Mouse (Mus musculus) liver, embryonic 15.5 days (tissue): ENCODE results near the gene Tmem132d. TPM values are rescaled to one million over a fixed set of nuclear protein-coding genes. Genes with fewer than 3 reads are reported as not detected.

Experiments used
- ATAC-seq: fragments of 200-750 bp; cut with Nextera tagmentation; 2 replicates; pipeline ENCODE4 v1.8.0; 2017; ENCODE audit warnings: moderate number of reproducible peaks, mild to moderate bottlenecking, moderate library complexity; ENCODE audit not compliant: insufficient read depth
- H3K27ac ChIP-seq: fragments of 300-500 bp; sonication (generic); replicated peaks from 2 replicates; pipeline ENCODE4 v1.5.1; 2015; ENCODE audit warnings: mild to moderate bottlenecking, inconsistent platforms
- H3K27me3 ChIP-seq: fragments of 300-500 bp; sonication (generic); 2 replicates; pipeline ENCODE4 v1.6.1; 2015; ENCODE audit warnings: mild to moderate bottlenecking, inconsistent platforms
- H3K36me3 ChIP-seq: fragments of 300-500 bp; sonication (generic); replicated peaks from 2 replicates; pipeline ENCODE4 v1.6.1; 2015; ENCODE audit warnings: moderate library complexity, mild to moderate bottlenecking, inconsistent platforms
- H3K4me1 ChIP-seq: fragments of 300-500 bp; sonication (generic); replicated peaks from 2 replicates; pipeline ENCODE4 v1.6.1; 2015; ENCODE audit warnings: inconsistent platforms
- H3K4me2 ChIP-seq: fragments of 300-500 bp; sonication (generic); 2 replicates; pipeline ENCODE4 v1.6.1; 2015; ENCODE audit warnings: moderate library complexity, mild to moderate bottlenecking, inconsistent platforms
- H3K4me3 ChIP-seq: fragments of 300-500 bp; sonication (generic); replicated peaks from 2 replicates; pipeline ENCODE4 v1.5.1; 2015; ENCODE audit warnings: mild to moderate bottlenecking, inconsistent platforms
- H3K9ac ChIP-seq: fragments of 300-500 bp; sonication (generic); 2 replicates; pipeline ENCODE4 v1.6.1; 2015; ENCODE audit warnings: moderate library complexity, mild to moderate bottlenecking, inconsistent platforms
- H3K9me3 ChIP-seq: fragments of 300-500 bp; sonication (generic); replicated peaks from 2 replicates; pipeline ENCODE4 v1.6.1; 2016; ENCODE audit warnings: inconsistent platforms
- WGBS: fragments of 180-500 bp; shearing (Covaris S2); methylation state at CpG from one replicate; pipeline ENCODE4 v1.1.7; 2015; ENCODE audit warnings: mixed read lengths; ENCODE audit not compliant: insufficient replicate concordance; 5-methylcytosine and 5-hydroxymethylcytosine counted together
- polyA plus RNA-seq: library from polyadenylated mRNA; unstranded; fragments of >200 nt; fragmentation: Nextera tagmentation; extraction: Ambion mirVana; gene quantifications from 2 replicates; pipeline ENCODE4 v1.2.1, GENCODE M21; 2015

Gene Tmem132d
- polyA plus RNA-seq, 1 experiment from 2014 or later, result not detected

- no peak overlapping the region for H3K9ac ChIP-seq
- no peak overlapping the region for H3K4me2 ChIP-seq
- H3K27ac ChIP-seq, result no peak overlapping the region
- no peaks in the 10 kb centered on the region for H3K36me3 ChIP-seq
- H3K4me1 ChIP-seq, result no peaks in the 10 kb centered on the region
- 69% methylated on average over 14 of the region's 14 CpGs for WGBS
- peaks cover 7% of the 10 kb centered on the region; the same call in 1 of the 2 replicates for H3K9me3 ChIP-seq
- no peak for ATAC-seq
- no peak overlapping the region for H3K4me3 ChIP-seq
- no peaks in the 10 kb centered on the region for H3K27me3 ChIP-seq
These were observed 503.2 kb downstream of the Tmem132d start for GRCm38 (mm10) chr5:127929687-127930086.

GRCm38 (mm10) chr5:127926686-127927085 lies 506.2 kb downstream of the Tmem132d start:
- H3K27ac ChIP-seq, result no peak overlapping the region
- 60% methylated on average over 2 of the region's 2 CpGs for WGBS
- H3K4me3 ChIP-seq, result no peak overlapping the region
- H3K9ac ChIP-seq, result no peak overlapping the region
- no peaks in the 10 kb centered on the region for H3K36me3 ChIP-seq
- no peak for ATAC-seq
- no peaks in the 10 kb centered on the region for H3K4me1 ChIP-seq
- H3K4me2 ChIP-seq, result no peak overlapping the region
- H3K9me3 ChIP-seq, result peaks cover 11% of the 10 kb centered on the region; the same call in 1 of the 2 replicates
- H3K27me3 ChIP-seq, result no peaks in the 10 kb centered on the region

GRCm38 (mm10) chr5:127924106-127924505 lies 508.8 kb downstream of the Tmem132d start:
- H3K27me3 ChIP-seq, result no peaks in the 10 kb centered on the region
- H3K4me3 ChIP-seq, result no peak overlapping the region
- ATAC-seq, result no peak
- no peak overlapping the region for H3K27ac ChIP-seq
- WGBS, result 52% methylated on average over 3 of the region's 3 CpGs
- H3K9ac ChIP-seq, result no peak overlapping the region
- no peak overlapping the region for H3K4me2 ChIP-seq
- no peaks in the 10 kb centered on the region for H3K36me3 ChIP-seq
- no peaks in the 10 kb centered on the region for H3K4me1 ChIP-seq
- peaks cover 10% of the 10 kb centered on the region; the same call in 1 of the 2 replicates for H3K9me3 ChIP-seq

- Histone ChIP-seq H3K4me1 (no peaks in the 10 kb centered on the region), H3K27ac (no peak overlapping the region), H3K4me2 (no peak overlapping the region), H3K4me3 (no peak overlapping the region), H3K27me3 (no peaks in the 10 kb centered on the region), H3K9ac (no peak overlapping the region), H3K36me3 (no peaks in the 10 kb centered on the region), H3K9me3 (peaks cover 7% of the 10 kb centered on the region; the same call in 1 of the 2 replicates)
- 53% methylated on average over 1 of the region's 1 CpGs for WGBS
- no peak for ATAC-seq
These were observed 513.7 kb downstream of the Tmem132d start for GRCm38 (mm10) chr5:127919171-127919570.

- H3K9ac ChIP-seq, result no peak overlapping the region
- H3K4me1 ChIP-seq, result no peaks in the 10 kb centered on the region
- no peak overlapping the region for H3K4me3 ChIP-seq
- peaks cover under 1% of the 10 kb centered on the region; the same call in 1 of the 2 replicates for H3K9me3 ChIP-seq
- 73% methylated on average over 3 of the region's 3 CpGs for WGBS
- H3K27ac ChIP-seq, result no peak overlapping the region
- no peaks in the 10 kb centered on the region for H3K36me3 ChIP-seq
- no peaks in the 10 kb centered on the region for H3K27me3 ChIP-seq
- no peak overlapping the region for H3K4me2 ChIP-seq
- no peak for ATAC-seq
These were observed 514.5 kb downstream of the Tmem132d start for GRCm38 (mm10) chr5:127918376-127918775.

- 70% methylated on average over 11 of the region's 11 CpGs for WGBS
- Histone ChIP-seq H3K27ac (no peak overlapping the region), H3K4me2 (no peak overlapping the region), H3K4me3 (no peak overlapping the region), H3K36me3 (no peaks in the 10 kb centered on the region), H3K4me1 (no peaks in the 10 kb centered on the region), H3K27me3 (no peaks in the 10 kb centered on the region), H3K9ac (no peak overlapping the region), H3K9me3 (no peaks in the 10 kb centered on the region; the same call in 1 of the 2 replicates)
- ATAC-seq, result no peak
These were observed 518.7 kb downstream of the Tmem132d start for GRCm38 (mm10) chr5:127914157-127914556.

- Histone ChIP-seq H3K27ac (no peak overlapping the region), H3K4me3 (no peak overlapping the region), H3K36me3 (no peaks in the 10 kb centered on the region), H3K9me3 (no peaks in the 10 kb centered on the region; the same call in 1 of the 2 replicates), H3K9ac (no peak overlapping the region), H3K4me2 (no peak overlapping the region), H3K4me1 (no peaks in the 10 kb centered on the region), H3K27me3 (no peaks in the 10 kb centered on the region)
- ATAC-seq, result no peak
- 48% methylated on average over 3 of the region's 3 CpGs for WGBS
These were observed 521.3 kb downstream of the Tmem132d start for GRCm38 (mm10) chr5:127911603-127912002.

- no peak for ATAC-seq
- H3K9ac ChIP-seq, result no peak overlapping the region
- no peak overlapping the region for H3K4me2 ChIP-seq
- no peaks in the 10 kb centered on the region for H3K27me3 ChIP-seq
- 27% methylated on average over 2 of the region's 2 CpGs for WGBS
- no peaks in the 10 kb centered on the region; the same call in 1 of the 2 replicates for H3K9me3 ChIP-seq
- no peaks in the 10 kb centered on the region for H3K4me1 ChIP-seq
- no peaks in the 10 kb centered on the region for H3K36me3 ChIP-seq
- H3K27ac ChIP-seq, result no peak overlapping the region
- no peak overlapping the region for H3K4me3 ChIP-seq
These were observed 522.5 kb downstream of the Tmem132d start for GRCm38 (mm10) chr5:127910356-127910755.

- WGBS, result 41% methylated on average over 1 of the region's 1 CpGs
- Histone ChIP-seq H3K9ac (no peak overlapping the region), H3K4me2 (no peak overlapping the region), H3K4me1 (no peaks in the 10 kb centered on the region), H3K9me3 (0 out of 2 replicates have a peak, but pooled peaks cover 8% of the 10 kb centered on the region), H3K27me3 (no peaks in the 10 kb centered on the region), H3K4me3 (no peak overlapping the region), H3K27ac (no peak overlapping the region), H3K36me3 (no peaks in the 10 kb centered on the region)
- ATAC-seq, result no peak
These were observed 537.7 kb downstream of the Tmem132d start for GRCm38 (mm10) chr5:127895176-127895575.

GRCm38 (mm10) chr5:127885566-127886505 lies 547.0 kb downstream of the Tmem132d start:
- H3K27me3 ChIP-seq, result no peaks in the 10 kb centered on the region
- no peak for ATAC-seq
- H3K9ac ChIP-seq, result no peak overlapping the region
- H3K4me2 ChIP-seq, result no peak overlapping the region
- no peak overlapping the region for H3K27ac ChIP-seq
- H3K36me3 ChIP-seq, result no peaks in the 10 kb centered on the region
- no peaks in the 10 kb centered on the region for H3K4me1 ChIP-seq
- H3K9me3 ChIP-seq, result peaks cover 3% of the 10 kb centered on the region; the same call in 1 of the 2 replicates
- WGBS, result 78% methylated on average over 18 of the region's 18 CpGs
- H3K4me3 ChIP-seq, result no peak overlapping the region

- H3K4me2 ChIP-seq, result no peak overlapping the region
- H3K36me3 ChIP-seq, result no peaks in the 10 kb centered on the region
- no peak overlapping the region for H3K27ac ChIP-seq
- no peak overlapping the region for H3K9ac ChIP-seq
- H3K4me3 ChIP-seq, result no peak overlapping the region
- 45% methylated on average over 9 of the region's 10 CpGs for WGBS
- H3K4me1 ChIP-seq, result no peaks in the 10 kb centered on the region
- peaks cover 3% of the 10 kb centered on the region; the same call in 1 of the 2 replicates for H3K9me3 ChIP-seq
- no peaks in the 10 kb centered on the region for H3K27me3 ChIP-seq
- no peak for ATAC-seq
These were observed 549.9 kb downstream of the Tmem132d start for GRCm38 (mm10) chr5:127883021-127883420.
